Mouse (Mus musculus) lung, postnatal 0 days (tissue): Measurements from ENCODE around the gene Aatf.

Source experiments
- CTCF ChIP-seq: IDR thresholded peaks from 2 replicates; pipeline ENCODE4 v1.5.1; 2016; ENCODE audit warnings: antibody characterized with exemption, mild to moderate bottlenecking
- EP300 ChIP-seq: IDR thresholded peaks from 2 replicates; pipeline ENCODE4 v1.6.1; 2016; ENCODE audit warnings: antibody characterized with exemption, mild to moderate bottlenecking, control low read depth

DNA sequence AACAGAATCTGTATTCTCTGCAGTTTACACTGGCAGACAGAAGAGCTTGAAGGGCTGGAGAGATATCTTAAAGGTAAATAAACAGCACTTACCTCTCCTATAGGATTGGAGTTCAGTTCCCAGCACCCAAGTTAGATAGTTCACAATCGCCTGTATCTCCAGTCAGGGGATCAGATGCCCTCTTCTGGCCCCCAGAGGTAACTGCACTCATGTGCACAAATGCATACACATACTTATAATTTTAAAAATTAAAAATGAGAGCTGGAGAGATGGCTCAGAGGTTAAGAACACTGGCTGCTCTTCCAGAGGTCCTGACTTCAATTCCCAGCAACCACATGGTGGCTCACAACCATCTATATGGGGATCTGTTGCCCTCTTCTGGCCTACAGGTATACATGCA is 9.0 kb downstream of the Aatf start:
- TF ChIP-seq CTCF (0 out of 2 replicates have a peak, but pooled peaks have one; percentile 1), EP300 (no peak)
